Mouse (Mus musculus): Measurements from ENCODE around the gene Tprn. TPM values are rescaled to one million over a fixed set of nuclear protein-coding genes. Genes with fewer than 3 reads are reported as not detected.
A peak's percentile ranks its signal among the peaks of the same experiment; 100 is the strongest.

Gene Tprn
- polyA plus RNA-seq, 1 experiment = 85.4 TPM

GRCm38 (mm10) chr2:25272515-25272914, 10.1 kb downstream of the Tprn start:
- DNase-seq = no peak
- peak overlapping the region; percentile 85 for H3K4me3 ChIP-seq (ENCODE audit: insufficient read depth, low read depth, low read length)
- no peaks in the 10 kb centered on the region for H3K27me3 ChIP-seq (replicated peaks; ENCODE audit: control insufficient read depth, insufficient read depth, low read length)
- TF ChIP-seq CTCF (conservative IDR thresholded peaks at IDR 0.05; ENCODE audit: insufficient read depth, insufficient read length, low read depth, low read length) = no peak
- no peak for TF ChIP-seq POLR2A (IDR thresholded peaks at IDR 0.05; ENCODE audit: low read depth, low read length)
- under 1% methylated on average over 29 of the region's 29 CpGs for WGBS
- H3K36me3 ChIP-seq (ENCODE audit: control insufficient read depth, insufficient read depth, low read length) = no peaks in the 10 kb centered on the region; the same call in 1 of the 2 replicates
- H3K4me1 ChIP-seq (ENCODE audit: control insufficient read depth, insufficient read depth, low read length) = peaks cover 15% of the 10 kb centered on the region; the same call in 1 of the 2 replicates
- no peak overlapping the region for H3K27ac ChIP-seq (ENCODE audit: insufficient read depth, low read depth, low read length)

GRCm38 (mm10) chr2:25273010-25273409, 10.6 kb downstream of the Tprn start:
- no peak for DNase-seq
- TF ChIP-seq CTCF (conservative IDR thresholded peaks at IDR 0.05; ENCODE audit: insufficient read depth, insufficient read length, low read depth, low read length) (no peak), POLR2A (IDR thresholded peaks at IDR 0.05; ENCODE audit: low read depth, low read length) (no peak)
- Histone ChIP-seq H3K27me3 (replicated peaks; ENCODE audit: control insufficient read depth, insufficient read depth, low read length) (no peaks in the 10 kb centered on the region), H3K36me3 (ENCODE audit: control insufficient read depth, insufficient read depth, low read length) (no peaks in the 10 kb centered on the region; the same call in 1 of the 2 replicates), H3K27ac (ENCODE audit: insufficient read depth, low read depth, low read length) (no peak overlapping the region), H3K4me3 (ENCODE audit: insufficient read depth, low read depth, low read length) (peak overlapping the region; percentile 85), H3K4me1 (ENCODE audit: control insufficient read depth, insufficient read depth, low read length) (peaks cover 10% of the 10 kb centered on the region; the same call in 1 of the 2 replicates)
- WGBS = 26% methylated on average over 16 of the region's 16 CpGs

- WGBS = 62% methylated on average over 13 of the region's 13 CpGs
- DNase-seq = peak; percentile 87
- H3K4me3 ChIP-seq (ENCODE audit: insufficient read depth, low read depth, low read length) = no peak overlapping the region
- no peaks in the 10 kb centered on the region for H3K27me3 ChIP-seq (replicated peaks; ENCODE audit: control insufficient read depth, insufficient read depth, low read length)
- no peaks in the 10 kb centered on the region for H3K4me1 ChIP-seq (ENCODE audit: control insufficient read depth, insufficient read depth, low read length)
- H3K27ac ChIP-seq (ENCODE audit: insufficient read depth, low read depth, low read length) = no peak overlapping the region
- peaks cover 3% of the 10 kb centered on the region for H3K36me3 ChIP-seq (ENCODE audit: control insufficient read depth, insufficient read depth, low read length)
- TF ChIP-seq POLR2A (IDR thresholded peaks at IDR 0.05; ENCODE audit: low read depth, low read length) (no peak), CTCF (conservative IDR thresholded peaks at IDR 0.05; ENCODE audit: insufficient read depth, insufficient read length, low read depth, low read length) (peak; percentile 84)
Observed at GRCm38 (mm10) chr2:25278928-25279882, 16.8 kb downstream of the Tprn start.

GRCm38 (mm10) chr2:25285551-25285950, 23.1 kb downstream of the Tprn start:
- Histone ChIP-seq H3K36me3 (ENCODE audit: control insufficient read depth, insufficient read depth, low read length) (no peaks in the 10 kb centered on the region; the same call in 1 of the 2 replicates), H3K27ac (ENCODE audit: insufficient read depth, low read depth, low read length) (no peak overlapping the region), H3K4me3 (ENCODE audit: insufficient read depth, low read depth, low read length) (no peak overlapping the region), H3K27me3 (replicated peaks; ENCODE audit: control insufficient read depth, insufficient read depth, low read length) (no peaks in the 10 kb centered on the region), H3K4me1 (ENCODE audit: control insufficient read depth, insufficient read depth, low read length) (peaks cover 8% of the 10 kb centered on the region)
- TF ChIP-seq POLR2A (IDR thresholded peaks at IDR 0.05; ENCODE audit: low read depth, low read length) (no peak), CTCF (conservative IDR thresholded peaks at IDR 0.05; ENCODE audit: insufficient read depth, insufficient read length, low read depth, low read length) (no peak)
- 76% methylated on average over 2 of the region's 2 CpGs for WGBS
- DNase-seq = peak; percentile 27

GRCm38 (mm10) chr2:25286314-25286713, 23.9 kb downstream of the Tprn start:
- Histone ChIP-seq H3K27me3 (replicated peaks; ENCODE audit: control insufficient read depth, insufficient read depth, low read length) (no peaks in the 10 kb centered on the region), H3K4me1 (ENCODE audit: control insufficient read depth, insufficient read depth, low read length) (peaks cover 8% of the 10 kb centered on the region), H3K36me3 (ENCODE audit: control insufficient read depth, insufficient read depth, low read length) (no peaks in the 10 kb centered on the region; the same call in 1 of the 2 replicates), H3K27ac (ENCODE audit: insufficient read depth, low read depth, low read length) (peak overlapping the region; percentile 69), H3K4me3 (ENCODE audit: insufficient read depth, low read depth, low read length) (no peak overlapping the region)
- no peak for TF ChIP-seq CTCF (conservative IDR thresholded peaks at IDR 0.05; ENCODE audit: insufficient read depth, insufficient read length, low read depth, low read length)
- no peak for TF ChIP-seq POLR2A (IDR thresholded peaks at IDR 0.05; ENCODE audit: low read depth, low read length)
- WGBS = 74% methylated on average over 1 of the region's 1 CpGs
- DNase-seq = no peak

- H3K4me1 ChIP-seq (ENCODE audit: control insufficient read depth, insufficient read depth, low read length) = peaks cover 8% of the 10 kb centered on the region
- WGBS = 27% methylated on average over 7 of the region's 7 CpGs
- no peak for TF ChIP-seq POLR2A (IDR thresholded peaks at IDR 0.05; ENCODE audit: low read depth, low read length)
- TF ChIP-seq CTCF (conservative IDR thresholded peaks at IDR 0.05; ENCODE audit: insufficient read depth, insufficient read length, low read depth, low read length) = no peak
- H3K4me3 ChIP-seq (ENCODE audit: insufficient read depth, low read depth, low read length) = no peak overlapping the region
- peak overlapping the region; percentile 69 for H3K27ac ChIP-seq (ENCODE audit: insufficient read depth, low read depth, low read length)
- peak; percentile 60 for DNase-seq
- H3K36me3 ChIP-seq (ENCODE audit: control insufficient read depth, insufficient read depth, low read length) = no peaks in the 10 kb centered on the region; the same call in 1 of the 2 replicates
- no peaks in the 10 kb centered on the region; the same call in 1 of the 2 replicates for H3K27me3 ChIP-seq (replicated peaks; ENCODE audit: control insufficient read depth, insufficient read depth, low read length)
Observed at GRCm38 (mm10) chr2:25286837-25287636, 24.6 kb downstream of the Tprn start.
